Mouse (Mus musculus) urinary bladder, adult 2 months (tissue): ENCODE results near the gene Smarca2. TPM values are rescaled to one million over a fixed set of nuclear protein-coding genes. Genes with fewer than 3 reads are reported as not detected.
"Not testable (repeated sequence)": the region's sequence is repeated elsewhere in the genome, so short reads cannot be mapped to it uniquely, and the experiment has no call there.

Experiments
- DNase-seq: peaks from one replicate; pipeline ENCODE4 v3.0.0; 2022; ENCODE audit warnings: low spot score
- polyA plus RNA-seq: library from polyadenylated mRNA; depleted of rRNA; stranded (reverse); fragments of >200 nt; gene quantifications from 2 replicates; pipeline ENCODE4 v1.2.3, GENCODE M21; 2012

Gene Smarca2
- polyA plus RNA-seq, 1 experiment, result 72.7 TPM

- DNase-seq, result no peak
Observed at GRCm38 (mm10) chr19:26617287-26617686, 12.4 kb downstream of the Smarca2 start.

- DNase-seq, result no peak
Observed at GRCm38 (mm10) chr19:26630712-26631235, 25.9 kb downstream of the Smarca2 start.

- DNase-seq, result no peak
Observed at GRCm38 (mm10) chr19:26632228-26632627, 27.4 kb downstream of the Smarca2 start.

- DNase-seq, result no peak
Observed at GRCm38 (mm10) chr19:26640556-26640955, 35.7 kb downstream of the Smarca2 start.

GRCm38 (mm10) chr19:26641269-26641668 is 36.4 kb downstream of the Smarca2 start:
- DNase-seq, result no peak

- DNase-seq, result no peak
Observed at GRCm38 (mm10) chr19:26643011-26643410, 38.2 kb downstream of the Smarca2 start.

GRCm38 (mm10) chr19:26643936-26644335 is 39.1 kb downstream of the Smarca2 start:
- DNase-seq, result no peak

GRCm38 (mm10) chr19:26645016-26645415 is 40.2 kb downstream of the Smarca2 start:
- no peak for DNase-seq

- DNase-seq, result no peak
Observed at GRCm38 (mm10) chr19:26646128-26646527, 41.3 kb downstream of the Smarca2 start.

GRCm38 (mm10) chr19:26650585-26651273 is 45.9 kb downstream of the Smarca2 start:
- no peak for DNase-seq

GRCm38 (mm10) chr19:26658324-26658723 is 53.5 kb downstream of the Smarca2 start:
- DNase-seq, result no peak

- no peak for DNase-seq
Observed at GRCm38 (mm10) chr19:26659976-26660375, 55.1 kb downstream of the Smarca2 start.

GRCm38 (mm10) chr19:26661198-26661597 is 56.3 kb downstream of the Smarca2 start:
- no peak for DNase-seq

- no peak for DNase-seq
Observed at GRCm38 (mm10) chr19:26666303-26666702, 61.5 kb downstream of the Smarca2 start.

GRCm38 (mm10) chr19:26670089-26670488 is 65.2 kb downstream of the Smarca2 start:
- DNase-seq, result no peak

GRCm38 (mm10) chr19:26671413-26671812 is 66.6 kb downstream of the Smarca2 start:
- DNase-seq, result not testable (repeated sequence)

GRCm38 (mm10) chr19:26675917-26676316 is 71.1 kb downstream of the Smarca2 start:
- no peak for DNase-seq

GRCm38 (mm10) chr19:26678543-26678942 is 73.7 kb downstream of the Smarca2 start:
- no peak for DNase-seq

- DNase-seq, result no peak
Observed at GRCm38 (mm10) chr19:26679674-26680073, 74.8 kb downstream of the Smarca2 start.

GRCm38 (mm10) chr19:26681549-26681948 is 76.7 kb downstream of the Smarca2 start:
- no peak for DNase-seq

GRCm38 (mm10) chr19:26682130-26682529 is 77.3 kb downstream of the Smarca2 start:
- no peak for DNase-seq

GRCm38 (mm10) chr19:26682731-26683130 is 77.9 kb downstream of the Smarca2 start:
- no peak for DNase-seq

GRCm38 (mm10) chr19:26683731-26684130 is 78.9 kb downstream of the Smarca2 start:
- no peak for DNase-seq

- no peak for DNase-seq
Observed at GRCm38 (mm10) chr19:26690516-26690915, 85.7 kb downstream of the Smarca2 start.
